Mouse (Mus musculus) kidney, embryonic 14.5 days (tissue): ENCODE measurements around the gene Slx4. TPM values are rescaled to one million over a fixed set of nuclear protein-coding genes. Genes with fewer than 3 reads are reported as not detected.

Experiments used
- ATAC-seq: fragments of 200-750 bp; cut with Nextera tagmentation; 2 replicates; pipeline ENCODE4 v1.8.0; 2017; ENCODE audit warnings: moderate number of reproducible peaks, mild to moderate bottlenecking, moderate TSS enrichment, moderate library complexity; ENCODE audit not compliant: low FRiP score, low TSS enrichment
- H3K27ac ChIP-seq: fragments of 300-500 bp; sonication (generic); 2 replicates; pipeline ENCODE4 v1.5.1; 2014; ENCODE audit warnings: low read depth, mild to moderate bottlenecking, low read length, moderate library complexity, mixed read lengths
- H3K27me3 ChIP-seq: fragments of 300-500 bp; sonication (generic); 2 replicates; pipeline ENCODE4 v1.6.1; 2014; ENCODE audit warnings: mild to moderate bottlenecking, low read length; ENCODE audit not compliant: control insufficient read depth, insufficient read depth
- H3K36me3 ChIP-seq: fragments of 300-500 bp; sonication (generic); 2 replicates; pipeline ENCODE4 v1.6.1; 2014; ENCODE audit warnings: low read length, mixed read lengths; ENCODE audit not compliant: control insufficient read depth, insufficient read depth
- H3K4me1 ChIP-seq: fragments of 300-500 bp; sonication (generic); 2 replicates; pipeline ENCODE4 v1.6.1; 2014; ENCODE audit warnings: low read length, mixed read lengths; ENCODE audit not compliant: control insufficient read depth, insufficient read depth
- H3K4me2 ChIP-seq: fragments of 300-500 bp; sonication (generic); replicated peaks from 2 replicates; pipeline ENCODE4 v1.6.1; 2014; ENCODE audit warnings: low read depth, mild to moderate bottlenecking, low read length
- H3K4me3 ChIP-seq: fragments of 300-500 bp; sonication (generic); 2 replicates; pipeline ENCODE4 v1.5.1; 2014; ENCODE audit warnings: mild to moderate bottlenecking, low read length
- H3K9ac ChIP-seq: fragments of 300-500 bp; sonication (generic); 2 replicates; pipeline ENCODE4 v1.6.1; 2014; ENCODE audit warnings: low read depth, mild to moderate bottlenecking, low read length, moderate library complexity
- H3K9me3 ChIP-seq: fragments of 300-500 bp; sonication (generic); 2 replicates; pipeline ENCODE4 v1.6.1; 2016; ENCODE audit warnings: low read length; ENCODE audit not compliant: control insufficient read depth
- WGBS: fragments of 180-500 bp; shearing (Covaris S2); extraction: QIAGEN DNeasy Blood & Tissue Kit; methylation state at CpG from one replicate; pipeline ENCODE4 v1.1.7; 2014; 5-methylcytosine and 5-hydroxymethylcytosine counted together
- polyA plus RNA-seq: library from polyadenylated mRNA; unstranded; fragments of >200 nt; fragmentation: Nextera tagmentation; extraction: Ambion mirVana; gene quantifications from 2 replicates; pipeline ENCODE4 v1.2.1, GENCODE M21; 2014

Slx4 gene
- polyA plus RNA-seq, 1 experiment from 2014 or later, result 33.2 TPM

DNA sequence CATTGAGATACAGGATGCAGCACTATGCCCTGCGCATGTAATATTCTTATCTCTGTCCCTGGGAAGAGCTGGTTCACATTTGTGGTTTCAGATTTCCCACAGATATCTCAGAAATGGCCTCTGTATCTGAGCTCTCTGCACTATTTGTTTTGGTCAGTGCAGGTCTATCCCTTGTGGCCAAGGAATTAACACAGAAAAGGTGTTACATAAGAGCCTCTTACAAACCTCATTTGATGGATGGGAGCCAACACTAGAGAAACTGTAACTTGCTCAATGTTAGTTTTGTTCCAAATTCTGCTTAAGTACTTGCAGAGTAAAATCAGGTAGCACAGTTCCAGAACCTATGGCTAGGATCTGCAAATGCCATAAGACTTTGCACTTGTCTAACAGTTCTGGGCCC lies 69.5 kb downstream of the Slx4 start:
- H3K36me3 ChIP-seq, result peaks cover 48% of the 10 kb centered on the region
- H3K9me3 ChIP-seq, result no peaks in the 10 kb centered on the region
- no peak overlapping the region for H3K4me3 ChIP-seq
- no peak overlapping the region for H3K27ac ChIP-seq
- no peak overlapping the region for H3K4me2 ChIP-seq
- H3K4me1 ChIP-seq, result no peaks in the 10 kb centered on the region
- no peak overlapping the region for H3K9ac ChIP-seq
- H3K27me3 ChIP-seq, result no peaks in the 10 kb centered on the region
- WGBS, result 89% methylated on average over 1 of the region's 1 CpGs
- ATAC-seq, result no peak

DNA sequence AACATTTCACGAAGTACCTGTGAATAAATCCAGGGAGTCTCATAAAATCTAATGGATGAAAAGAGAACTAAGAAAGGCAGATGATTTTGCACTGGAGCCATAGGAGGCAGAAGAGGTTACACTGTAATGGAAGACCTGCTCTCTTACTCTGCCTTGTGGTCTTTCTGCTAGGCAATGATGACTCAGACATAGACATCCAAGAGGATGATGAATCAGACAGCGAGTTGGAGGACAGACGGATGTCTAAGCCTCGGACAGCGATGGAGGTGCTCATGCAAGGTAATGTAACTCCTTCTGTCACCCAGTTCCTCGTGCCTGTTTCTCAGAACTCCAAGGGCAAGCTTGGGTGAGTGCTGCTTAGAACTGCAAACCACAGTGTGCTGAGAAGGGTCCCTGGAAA lies 70.0 kb downstream of the Slx4 start:
- no peaks in the 10 kb centered on the region for H3K9me3 ChIP-seq
- no peak overlapping the region for H3K27ac ChIP-seq
- H3K4me1 ChIP-seq, result no peaks in the 10 kb centered on the region
- H3K4me3 ChIP-seq, result no peak overlapping the region
- no peaks in the 10 kb centered on the region for H3K27me3 ChIP-seq
- no peak overlapping the region for H3K9ac ChIP-seq
- 91% methylated on average over 6 of the region's 6 CpGs for WGBS
- H3K36me3 ChIP-seq, result peaks cover 49% of the 10 kb centered on the region
- ATAC-seq, result no peak
- no peak overlapping the region for H3K4me2 ChIP-seq

DNA sequence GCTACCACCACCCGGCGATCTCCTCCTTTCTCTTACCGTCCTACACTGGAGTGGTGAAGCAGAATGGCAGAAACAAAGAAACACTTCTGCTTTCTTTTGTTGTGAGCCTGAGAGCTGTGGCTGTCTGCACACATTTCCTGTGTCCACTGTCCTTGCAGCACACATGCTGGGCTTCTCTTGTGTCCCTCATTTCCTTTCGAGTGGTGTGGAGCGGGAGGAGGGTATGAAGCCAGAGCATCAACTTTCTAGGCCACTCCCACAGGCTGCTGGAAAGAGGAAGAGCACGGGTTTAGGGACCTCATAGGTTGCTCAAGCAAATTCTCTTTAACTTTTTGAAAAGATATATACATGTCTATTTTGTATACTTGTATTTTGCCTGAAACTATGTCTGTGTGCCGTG lies 74.4 kb downstream of the Slx4 start:
- 78% methylated on average over 7 of the region's 7 CpGs for WGBS
- no peak for ATAC-seq
- no peak overlapping the region for H3K27ac ChIP-seq

More for the DNA sequence above, 74.4 kb downstream of the Slx4 start:
- Histone ChIP-seq H3K27me3 (no peaks in the 10 kb centered on the region), H3K4me1 (no peaks in the 10 kb centered on the region), H3K9me3 (no peaks in the 10 kb centered on the region), H3K4me3 (no peak overlapping the region), H3K36me3 (peaks cover 43% of the 10 kb centered on the region), H3K9ac (no peak overlapping the region), H3K4me2 (no peak overlapping the region)

Other genes starting within 250 kb of the Slx4 start
- not detected in 2 replicates for gene Olfr15, start 172.9 kb downstream of the Slx4 start, polyA plus RNA-seq
- gene Zfp174, start 156.5 kb downstream of the Slx4 start, polyA plus RNA-seq, result 0.54 and 1.4 TPM in 2 replicates
- 34.2 and 58.4 TPM in 2 replicates for gene Naa60, start 131.4 kb downstream of the Slx4 start, polyA plus RNA-seq
- gene Zfp597, start 119.2 kb downstream of the Slx4 start, polyA plus RNA-seq, result 3.7 and 7.1 TPM in 2 replicates
- 0.70 and 2.9 TPM in 2 replicates for gene Gm20695, start 119.1 kb downstream of the Slx4 start, polyA plus RNA-seq
- 7.0 and 10.2 TPM in 2 replicates for gene 1700037C18Rik, start 95.1 kb downstream of the Slx4 start, polyA plus RNA-seq
- 25.0 and 26.2 TPM in 2 replicates for gene Cluap1, start 95.0 kb downstream of the Slx4 start, polyA plus RNA-seq
- 1.7 and 2.1 TPM in 2 replicates for gene Nlrc3, start 27.1 kb downstream of the Slx4 start, polyA plus RNA-seq
- 4.6 and 8.0 TPM in 2 replicates for gene Dnase1, start 33.2 kb upstream of the Slx4 start, polyA plus RNA-seq
- 95.9 and 116 TPM in 2 replicates for gene Trap1, start 74.1 kb upstream of the Slx4 start, polyA plus RNA-seq
- 47.2 and 55.0 TPM in 2 replicates for gene Crebbp, start 210.2 kb upstream of the Slx4 start, polyA plus RNA-seq